Mouse (Mus musculus) hindbrain, embryonic 13.5 days (tissue): ENCODE measurements around the gene Lin7c. TPM values are rescaled to one million over a fixed set of nuclear protein-coding genes. Genes with fewer than 3 reads are reported as not detected.

ENCODE experiments used
- ATAC-seq: fragments of 200-750 bp; cut with Nextera tagmentation; 2 replicates; pipeline ENCODE4 v1.8.0; 2017; ENCODE audit warnings: moderate TSS enrichment; ENCODE audit not compliant: low FRiP score
- H3K27ac ChIP-seq: fragments of 300-500 bp; sonication (generic); 2 replicates; pipeline ENCODE4 v1.5.1; 2015; ENCODE audit warnings: inconsistent platforms, mild to moderate bottlenecking, moderate library complexity
- H3K27me3 ChIP-seq: fragments of 300-500 bp; sonication (generic); 2 replicates; pipeline ENCODE4 v1.6.1; 2015; ENCODE audit warnings: mild to moderate bottlenecking, inconsistent platforms
- H3K36me3 ChIP-seq: fragments of 300-500 bp; sonication (generic); 2 replicates; pipeline ENCODE4 v1.6.1; 2015; ENCODE audit warnings: mild to moderate bottlenecking, inconsistent platforms
- H3K4me1 ChIP-seq: fragments of 300-500 bp; sonication (generic); replicated peaks from 2 replicates; pipeline ENCODE4 v1.6.1; 2015; ENCODE audit warnings: inconsistent platforms
- H3K4me2 ChIP-seq: fragments of 300-500 bp; sonication (generic); 2 replicates; pipeline ENCODE4 v1.6.1; 2015; ENCODE audit warnings: inconsistent platforms, mild to moderate bottlenecking, moderate library complexity
- H3K4me3 ChIP-seq: fragments of 300-500 bp; sonication (generic); 2 replicates; pipeline ENCODE4 v1.5.1; 2015; ENCODE audit warnings: mild to moderate bottlenecking, inconsistent platforms
- H3K9ac ChIP-seq: fragments of 300-500 bp; sonication (generic); 2 replicates; pipeline ENCODE4 v1.6.1; 2015; ENCODE audit warnings: mild to moderate bottlenecking, inconsistent platforms
- H3K9me3 ChIP-seq: fragments of 300-500 bp; sonication (generic); 2 replicates; pipeline ENCODE4 v1.6.1; 2016; ENCODE audit warnings: inconsistent platforms
- WGBS: fragments of 180-500 bp; shearing (Covaris S2); methylation state at CpG from one replicate; pipeline ENCODE4 v1.1.7; 2015; 5-methylcytosine and 5-hydroxymethylcytosine counted together
- polyA plus RNA-seq: library from polyadenylated mRNA; unstranded; fragments of >200 nt; fragmentation: Nextera tagmentation; extraction: Ambion mirVana; gene quantifications from 2 replicates; pipeline ENCODE4 v1.2.1, GENCODE M21; 2015

Lin7c gene
- polyA plus RNA-seq, 1 experiment from 2014 or later = 176 TPM

DNA sequence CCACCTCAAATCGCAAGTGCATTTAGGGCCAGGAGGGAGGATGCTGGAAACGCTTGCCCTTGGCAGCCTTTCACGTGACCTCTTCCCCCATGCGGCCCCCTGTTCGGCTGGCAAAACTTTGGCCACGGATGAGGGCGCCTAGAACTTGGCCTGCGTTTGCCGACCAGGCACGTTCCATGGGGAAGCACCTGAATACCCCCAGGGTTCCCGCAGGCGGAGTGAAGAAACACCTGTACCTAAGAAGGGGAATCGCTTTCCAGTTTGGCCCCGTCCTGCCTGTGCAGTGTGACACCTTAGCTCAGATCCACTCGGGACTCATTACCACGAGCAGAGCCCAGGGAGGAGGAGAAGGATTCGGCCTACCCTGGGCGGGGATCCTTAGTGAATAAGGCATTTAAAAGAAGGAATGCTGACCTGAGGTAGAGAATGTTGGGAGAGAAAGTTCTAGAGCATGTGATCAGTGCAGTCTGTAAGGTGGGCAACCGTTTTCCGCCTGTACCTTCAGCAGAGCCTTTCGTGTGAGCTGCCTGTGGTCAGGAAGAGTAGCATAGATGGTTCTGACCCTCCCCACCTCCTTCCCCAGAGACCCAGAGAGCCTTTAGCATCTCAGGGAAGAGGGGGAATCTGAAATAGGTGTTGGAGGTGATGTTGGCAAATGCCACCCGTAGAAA, 28.1 kb downstream of the Lin7c start:
- H3K4me2 ChIP-seq = peak overlapping the region; percentile 92
- peaks cover 38% of the 10 kb centered on the region for H3K4me1 ChIP-seq
- peak overlapping the region; percentile 95 for H3K9ac ChIP-seq
- 0 out of 2 replicates have a peak, but pooled peaks cover 4% of the 10 kb centered on the region for H3K27me3 ChIP-seq
- peak overlapping the region; percentile 86 for H3K4me3 ChIP-seq
- 5% methylated on average over 22 of the region's 22 CpGs for WGBS
- peak overlapping the region; percentile 95; the same call in 1 of the 2 replicates for H3K27ac ChIP-seq
- ATAC-seq = peak; percentile 14
- H3K9me3 ChIP-seq = no peaks in the 10 kb centered on the region
- H3K36me3 ChIP-seq = no peaks in the 10 kb centered on the region

DNA sequence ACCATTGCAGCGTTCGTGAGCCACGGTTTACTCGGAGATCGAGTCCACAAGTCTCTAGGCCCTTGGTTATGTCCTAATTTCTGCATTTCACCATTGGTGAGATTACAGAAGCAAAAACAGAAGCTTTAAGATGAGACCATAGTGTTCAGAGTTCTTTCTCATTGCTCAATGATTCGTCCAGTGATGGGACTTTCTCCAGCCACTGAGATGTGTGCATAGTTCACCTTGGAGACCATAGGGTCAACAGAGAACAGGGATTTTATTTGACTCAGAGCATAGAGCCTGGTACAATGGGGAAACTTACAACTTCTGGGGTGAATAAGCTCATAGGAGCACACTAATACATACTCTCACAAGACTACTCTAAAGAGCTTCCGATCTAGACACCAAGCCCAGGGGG, 29.8 kb downstream of the Lin7c start:
- Histone ChIP-seq H3K4me1 (peaks cover 38% of the 10 kb centered on the region), H3K4me3 (peak overlapping the region; percentile 86), H3K9ac (peak overlapping the region; percentile 26; the same call in 1 of the 2 replicates), H3K27ac (no peak overlapping the region), H3K36me3 (no peaks in the 10 kb centered on the region), H3K27me3 (no peaks in the 10 kb centered on the region), H3K9me3 (no peaks in the 10 kb centered on the region), H3K4me2 (peak overlapping the region; percentile 92)
- no peak for ATAC-seq
- 65% methylated on average over 7 of the region's 7 CpGs for WGBS

DNA sequence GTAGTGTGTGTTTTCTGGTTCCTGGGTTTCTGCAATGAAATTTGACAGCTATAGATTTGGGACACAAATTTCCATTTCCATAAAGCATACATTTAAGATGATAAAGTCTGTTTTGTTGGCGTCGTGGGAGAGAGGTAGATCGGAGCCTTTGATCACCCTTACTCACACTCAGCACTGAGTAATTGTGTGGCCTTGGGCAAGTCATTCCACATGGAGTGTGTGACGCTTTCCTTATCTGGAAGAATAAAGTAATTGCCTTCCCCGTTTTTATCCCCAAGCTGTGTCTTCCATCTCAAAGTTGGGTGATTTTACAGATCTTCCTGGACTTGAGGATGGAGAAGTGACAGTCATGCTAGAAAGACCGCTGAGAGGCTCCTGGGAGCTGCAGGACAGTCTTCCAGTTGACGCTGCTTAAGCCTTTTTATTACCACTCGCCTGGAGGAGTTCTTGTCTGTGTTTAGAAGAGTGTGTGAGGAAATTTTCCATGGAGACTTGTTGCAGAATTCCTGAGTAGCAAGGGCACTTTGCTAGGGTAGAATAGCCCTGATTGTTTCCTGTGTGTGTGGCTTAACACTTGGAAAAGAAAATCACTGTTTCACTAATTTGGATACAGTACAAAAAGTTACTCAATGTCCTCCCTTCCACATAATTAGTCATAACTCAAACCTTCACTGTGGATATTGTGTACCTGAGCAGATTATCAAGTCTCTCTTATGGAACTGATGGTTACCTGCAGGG, 30.8 kb downstream of the Lin7c start:
- Histone ChIP-seq H3K4me1 (peaks cover 38% of the 10 kb centered on the region), H3K9ac (no peak overlapping the region), H3K4me2 (no peak overlapping the region; the same call in 1 of the 2 replicates), H3K4me3 (no peak overlapping the region; the same call in 1 of the 2 replicates), H3K27ac (peak overlapping the region; percentile 48; the same call in 1 of the 2 replicates), H3K36me3 (no peaks in the 10 kb centered on the region), H3K27me3 (no peaks in the 10 kb centered on the region), H3K9me3 (no peaks in the 10 kb centered on the region)
- ATAC-seq = no peak
- WGBS = 68% methylated on average over 8 of the region's 8 CpGs

DNA sequence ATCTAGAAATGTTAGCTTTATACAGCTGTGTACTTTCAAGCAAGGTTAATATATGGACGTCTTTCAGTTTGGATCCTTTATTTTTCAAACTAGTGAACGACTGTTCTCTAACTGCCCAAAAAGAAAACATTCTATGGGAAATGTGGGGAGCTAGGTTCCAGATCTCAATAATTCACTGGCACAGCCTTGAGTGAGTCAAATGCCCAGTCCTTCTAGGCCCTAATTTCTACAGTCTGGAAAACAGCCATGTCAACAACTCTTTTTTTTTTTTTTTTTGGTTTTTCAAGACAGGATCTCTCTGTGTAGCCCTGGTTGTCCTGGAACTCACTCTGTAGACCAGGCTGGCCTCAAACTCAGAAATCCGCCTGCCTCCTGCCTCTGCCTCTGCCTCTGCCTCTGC, 31.7 kb downstream of the Lin7c start:
- Histone ChIP-seq H3K27ac (no peak overlapping the region), H3K4me1 (peaks cover 33% of the 10 kb centered on the region), H3K36me3 (no peaks in the 10 kb centered on the region), H3K4me2 (no peak overlapping the region), H3K9ac (no peak overlapping the region), H3K4me3 (no peak overlapping the region), H3K27me3 (no peaks in the 10 kb centered on the region), H3K9me3 (no peaks in the 10 kb centered on the region)
- no peak for ATAC-seq
- 87% methylated on average over 3 of the region's 3 CpGs for WGBS

DNA sequence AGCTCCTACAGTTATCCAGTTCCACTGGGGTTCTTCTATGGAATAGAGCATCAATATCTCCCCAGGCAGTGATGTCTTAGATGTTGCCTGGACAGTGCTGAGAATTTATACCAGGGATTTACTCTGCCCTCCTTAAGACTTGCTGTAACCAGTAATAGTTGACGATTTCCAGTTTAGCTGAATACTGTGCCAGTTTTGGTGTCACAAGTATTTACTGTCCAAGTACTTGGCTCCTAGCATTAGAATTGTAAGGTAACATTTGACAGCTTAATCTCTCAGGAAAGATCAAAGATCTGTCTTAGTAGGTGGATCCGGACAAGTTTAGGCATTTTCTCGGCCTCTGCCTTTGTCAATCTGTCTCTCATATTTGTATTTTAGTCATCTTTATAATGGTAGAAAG, 32.4 kb downstream of the Lin7c start:
- H3K9ac ChIP-seq = no peak overlapping the region
- H3K4me1 ChIP-seq = peaks cover 33% of the 10 kb centered on the region
- H3K4me3 ChIP-seq = no peak overlapping the region
- H3K9me3 ChIP-seq = no peaks in the 10 kb centered on the region
- ATAC-seq = no peak
- WGBS = 72% methylated on average over 3 of the region's 3 CpGs
- no peak overlapping the region for H3K27ac ChIP-seq
- no peaks in the 10 kb centered on the region for H3K36me3 ChIP-seq
- H3K27me3 ChIP-seq = no peaks in the 10 kb centered on the region
- no peak overlapping the region for H3K4me2 ChIP-seq

DNA sequence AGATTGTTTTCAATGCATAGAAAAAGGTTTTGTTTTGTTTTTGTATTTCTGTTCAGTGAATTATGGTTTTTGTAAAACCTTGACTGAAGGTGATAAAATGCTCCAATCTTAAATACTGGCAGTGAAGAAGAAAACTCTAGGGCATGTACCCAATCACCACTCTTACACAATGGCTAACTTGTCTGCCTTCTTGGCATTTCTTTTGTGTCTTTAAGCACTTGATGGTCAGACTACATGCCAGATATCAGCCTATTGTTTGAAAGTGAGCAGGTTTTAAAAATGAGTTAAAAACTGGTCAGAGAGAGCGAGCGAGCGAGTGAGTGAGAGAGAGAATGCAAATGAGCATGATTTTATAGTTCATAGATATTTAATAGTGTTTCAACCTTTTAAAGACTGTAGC, 33.3 kb downstream of the Lin7c start:
- Histone ChIP-seq H3K9ac (no peak overlapping the region), H3K27me3 (no peaks in the 10 kb centered on the region), H3K4me2 (no peak overlapping the region), H3K9me3 (no peaks in the 10 kb centered on the region), H3K36me3 (no peaks in the 10 kb centered on the region), H3K27ac (no peak overlapping the region), H3K4me1 (peaks cover 27% of the 10 kb centered on the region), H3K4me3 (no peak overlapping the region)
- ATAC-seq = no peak
- WGBS = 55% methylated on average over 3 of the region's 3 CpGs

DNA sequence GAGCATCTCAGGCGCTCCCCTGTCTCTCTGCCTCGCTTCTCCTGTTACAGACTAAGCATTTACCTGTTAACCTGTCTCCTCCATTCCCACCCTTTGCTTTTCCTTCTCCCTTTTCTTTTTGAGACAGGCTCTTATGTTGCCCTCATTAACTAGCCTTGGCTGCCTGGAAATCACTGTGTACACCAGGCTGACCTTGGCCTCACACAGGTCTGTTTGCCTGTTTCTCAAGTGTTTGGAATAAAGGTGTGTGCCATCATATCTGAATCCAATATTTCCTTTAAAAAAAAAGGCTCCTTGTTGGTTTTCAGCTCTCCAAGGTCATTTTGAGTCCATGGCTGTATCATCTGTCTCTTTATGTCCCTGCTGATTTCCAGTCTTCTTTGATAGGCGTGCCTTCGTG, 36.3 kb downstream of the Lin7c start:
- H3K4me3 ChIP-seq = no peak overlapping the region
- no peak overlapping the region for H3K9ac ChIP-seq
- no peaks in the 10 kb centered on the region for H3K9me3 ChIP-seq
- WGBS = 93% methylated on average over 4 of the region's 4 CpGs
- no peak overlapping the region for H3K27ac ChIP-seq
- peaks cover 10% of the 10 kb centered on the region for H3K4me1 ChIP-seq
- H3K27me3 ChIP-seq = no peaks in the 10 kb centered on the region
- no peak for ATAC-seq
- H3K36me3 ChIP-seq = no peaks in the 10 kb centered on the region
- no peak overlapping the region for H3K4me2 ChIP-seq

DNA sequence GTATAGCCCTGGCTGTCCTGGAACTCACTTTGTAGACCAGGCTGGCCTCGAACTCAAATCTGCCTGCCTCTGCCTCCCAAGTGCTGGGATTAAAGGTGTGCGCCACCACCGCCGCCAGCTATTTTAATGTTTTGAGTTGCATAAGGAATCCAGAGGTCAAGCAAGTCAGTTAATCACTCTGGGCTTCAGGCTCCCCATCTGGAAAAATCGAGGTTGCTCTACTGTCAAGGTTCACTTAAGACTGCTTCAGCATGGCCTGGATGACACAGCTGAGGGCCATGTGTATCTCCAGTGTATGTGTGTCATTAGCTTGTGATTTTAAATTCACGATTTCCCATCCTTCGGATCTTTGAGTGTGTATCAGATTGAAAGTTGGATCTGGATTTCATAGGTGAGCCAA, 36.8 kb downstream of the Lin7c start:
- H3K4me1 ChIP-seq = peaks cover 14% of the 10 kb centered on the region
- H3K27me3 ChIP-seq = no peaks in the 10 kb centered on the region
- H3K9ac ChIP-seq = no peak overlapping the region
- H3K36me3 ChIP-seq = no peaks in the 10 kb centered on the region
- no peak overlapping the region for H3K27ac ChIP-seq
- H3K9me3 ChIP-seq = no peaks in the 10 kb centered on the region
- no peak for ATAC-seq
- no peak overlapping the region for H3K4me2 ChIP-seq
- H3K4me3 ChIP-seq = no peak overlapping the region
- 88% methylated on average over 7 of the region's 7 CpGs for WGBS

DNA sequence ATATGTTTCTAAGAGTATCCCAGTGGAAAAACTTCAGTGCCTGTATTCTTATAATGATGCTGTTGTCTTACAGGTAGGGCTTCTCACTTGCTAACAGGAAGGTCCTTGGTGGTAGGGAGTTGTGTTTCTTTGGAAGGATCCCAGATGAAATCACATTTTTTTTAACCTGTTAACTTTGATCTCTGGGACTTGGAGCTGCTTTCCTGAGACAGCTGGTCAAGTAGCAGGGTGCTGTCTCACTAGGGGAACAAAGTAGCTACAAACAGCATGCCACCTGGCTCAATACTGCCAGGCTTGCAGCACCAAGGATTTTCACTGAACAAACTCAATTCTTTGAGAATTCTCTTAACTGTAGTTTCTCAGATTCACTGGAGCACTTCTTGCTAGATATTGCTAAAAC, 37.2 kb downstream of the Lin7c start:
- Histone ChIP-seq H3K27me3 (no peaks in the 10 kb centered on the region), H3K4me1 (peaks cover 18% of the 10 kb centered on the region), H3K9ac (no peak overlapping the region), H3K9me3 (no peaks in the 10 kb centered on the region), H3K27ac (no peak overlapping the region), H3K4me3 (no peak overlapping the region), H3K36me3 (no peaks in the 10 kb centered on the region), H3K4me2 (no peak overlapping the region)
- ATAC-seq = no peak

DNA sequence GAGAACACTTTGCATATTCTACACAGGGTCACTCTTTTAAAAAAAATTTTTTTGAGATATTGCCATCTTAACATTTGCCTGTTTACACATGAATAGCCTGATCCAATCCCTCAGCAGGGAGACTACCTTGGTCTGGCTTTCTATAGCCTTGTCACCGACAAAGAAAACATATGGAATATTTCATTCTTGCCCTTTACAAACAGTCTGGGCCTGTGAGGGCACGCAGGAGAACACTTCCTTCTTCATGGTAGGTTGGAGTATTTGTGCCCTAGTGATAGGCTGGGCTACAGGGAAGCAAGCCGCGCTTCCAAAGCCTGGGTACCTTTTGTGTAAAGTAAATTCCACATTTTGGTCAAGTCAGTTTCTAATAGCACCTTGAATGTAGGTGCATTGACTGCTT, 38.1 kb downstream of the Lin7c start:
- H3K27me3 ChIP-seq = no peaks in the 10 kb centered on the region
- WGBS = 68% methylated on average over 4 of the region's 4 CpGs
- no peak overlapping the region for H3K9ac ChIP-seq
- H3K9me3 ChIP-seq = no peaks in the 10 kb centered on the region
- 0 out of 2 replicates have a peak overlapping the region, but pooled peaks have one; percentile 48 for H3K27ac ChIP-seq
- peaks cover 23% of the 10 kb centered on the region for H3K4me1 ChIP-seq
- no peak overlapping the region for H3K4me3 ChIP-seq
- H3K36me3 ChIP-seq = no peaks in the 10 kb centered on the region
- ATAC-seq = no peak
- no peak overlapping the region for H3K4me2 ChIP-seq

DNA sequence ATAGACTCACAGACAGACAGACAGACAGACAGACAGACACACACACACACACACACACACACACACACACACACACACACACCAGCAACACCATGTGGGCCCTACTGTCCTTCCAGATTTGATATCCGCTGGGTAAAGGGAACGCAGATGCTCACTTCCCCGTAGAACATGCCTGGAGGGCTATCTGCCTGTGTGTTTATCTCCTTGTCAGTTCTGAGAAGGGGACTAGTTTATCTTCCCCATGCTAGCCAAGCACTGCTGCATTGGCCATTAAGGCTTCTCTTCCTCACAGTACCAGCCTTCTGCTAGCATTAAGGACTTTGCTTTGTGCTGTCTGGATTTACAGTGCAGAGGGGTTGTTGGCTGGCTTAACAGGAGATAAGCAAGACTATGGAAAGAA, 38.6 kb downstream of the Lin7c start:
- 0 out of 2 replicates have a peak overlapping the region, but pooled peaks have one; percentile 48 for H3K27ac ChIP-seq
- ATAC-seq = peak; percentile 43; the same call in 1 of the 2 replicates
- no peak overlapping the region for H3K4me2 ChIP-seq
- H3K36me3 ChIP-seq = no peaks in the 10 kb centered on the region
- peaks cover 23% of the 10 kb centered on the region for H3K4me1 ChIP-seq
- H3K4me3 ChIP-seq = no peak overlapping the region
- no peaks in the 10 kb centered on the region for H3K9me3 ChIP-seq
- H3K27me3 ChIP-seq = no peaks in the 10 kb centered on the region
- WGBS = 38% methylated on average over 3 of the region's 3 CpGs
- no peak overlapping the region for H3K9ac ChIP-seq

DNA sequence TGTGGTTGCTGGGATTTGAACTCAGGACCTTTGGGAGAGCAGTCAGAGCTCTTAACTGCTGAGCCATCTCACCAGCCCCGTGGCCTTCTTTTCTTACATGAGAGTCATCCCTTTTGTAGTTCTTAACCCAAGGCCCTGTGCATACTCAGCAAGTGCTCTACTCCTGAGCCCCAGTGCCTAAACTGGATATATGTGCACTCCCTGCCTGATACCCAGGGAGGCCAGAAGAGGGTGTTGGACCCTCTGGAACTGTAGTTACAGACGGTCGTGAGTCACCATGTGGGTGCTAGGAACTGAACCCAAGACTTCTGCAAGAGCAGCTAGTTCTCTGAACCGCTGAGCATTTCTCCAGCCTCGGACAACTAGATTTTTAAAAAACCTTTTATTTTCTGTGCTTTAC, 39.7 kb downstream of the Lin7c start:
- Histone ChIP-seq H3K4me1 (peaks cover 23% of the 10 kb centered on the region), H3K4me3 (no peak overlapping the region), H3K9me3 (no peaks in the 10 kb centered on the region), H3K36me3 (no peaks in the 10 kb centered on the region), H3K27me3 (no peaks in the 10 kb centered on the region), H3K27ac (no peak overlapping the region), H3K4me2 (no peak overlapping the region), H3K9ac (no peak overlapping the region)
- 95% methylated on average over 5 of the region's 5 CpGs for WGBS
- no peak for ATAC-seq

DNA sequence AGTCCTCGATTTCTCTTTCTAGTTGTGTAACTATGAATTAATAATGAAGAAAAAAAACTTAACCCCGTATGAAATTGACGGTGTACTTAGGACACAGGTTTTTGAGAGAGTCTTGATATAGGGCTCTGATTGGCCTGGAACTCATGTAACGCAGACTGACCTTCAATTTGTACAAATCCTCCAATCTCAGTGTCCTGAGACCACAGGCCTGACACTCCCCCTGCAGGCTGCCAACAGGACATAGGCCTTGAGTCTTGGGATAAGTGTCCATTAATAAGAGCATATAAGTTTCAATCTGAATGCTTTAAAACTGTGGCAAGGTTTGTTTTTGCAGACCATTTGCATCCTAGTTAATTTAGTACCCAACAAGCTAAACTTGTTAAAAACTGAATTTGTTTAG, 40.1 kb downstream of the Lin7c start:
- no peak overlapping the region for H3K4me2 ChIP-seq
- H3K36me3 ChIP-seq = no peaks in the 10 kb centered on the region
- no peak for ATAC-seq
- no peaks in the 10 kb centered on the region for H3K9me3 ChIP-seq
- no peak overlapping the region for H3K9ac ChIP-seq
- no peaks in the 10 kb centered on the region for H3K27me3 ChIP-seq
- H3K4me3 ChIP-seq = no peak overlapping the region
- 93% methylated on average over 4 of the region's 4 CpGs for WGBS
- peaks cover 23% of the 10 kb centered on the region for H3K4me1 ChIP-seq
- H3K27ac ChIP-seq = no peak overlapping the region
